ENCODE assay signal across 8 mouse cellular contexts in genomic region chr9:21322211-21322916, GRCm38 (mm10). TPM values are rescaled to one million over a fixed set of nuclear protein-coding genes. Genes with fewer than 3 reads are reported as not detected.
DNase-seq lines count a peak whose midpoint lies in the region; ATAC-seq lines count a peak whose summit lies in the region.

No protein-coding gene starts in this region.

- peak overlapping the region in 1 of 2 experiments; percentile 72; a peak in 2 of 4 replicates for H3K27ac ChIP-seq in heart, embryonic 14.5 days (replicated peaks in 1 of 2; ENCODE audit: control insufficient read depth in 1 of 2, insufficient read depth in 1 of 2, low read depth in 2 of 2, low read length in 2 of 2)
- 0 out of 2 replicates have a peak overlapping the region, but pooled peaks have one; percentile 83 for H3K27ac ChIP-seq in forebrain, embryonic 10.5 days
- peak overlapping the region; percentile 19 for H3K27ac ChIP-seq in limb, embryonic 15.5 days
- 0 out of 2 replicates have a peak overlapping the region, but pooled peaks have one; percentile 26 for H3K27ac ChIP-seq in stomach, embryonic 15.5 days

- no peaks in the 10 kb centered on the region for H3K27me3 ChIP-seq in heart, embryonic 14.5 days (ENCODE audit: control insufficient read depth, insufficient read depth, low read length)
- H3K27me3 ChIP-seq in forebrain, embryonic 10.5 days (ENCODE audit: poor library complexity, severe bottlenecking), result no peaks in the 10 kb centered on the region
- no peaks in the 10 kb centered on the region for H3K27me3 ChIP-seq in limb, embryonic 15.5 days
- H3K27me3 ChIP-seq in stomach, embryonic 15.5 days (replicated peaks), result no peaks in the 10 kb centered on the region

- no peak for ATAC-seq in heart, embryonic 14.5 days (ENCODE audit: insufficient number of reproducible peaks, insufficient read depth, low FRiP score, low read depth)
- ATAC-seq in limb, embryonic 15.5 days (ENCODE audit: insufficient number of reproducible peaks, low FRiP score, low TSS enrichment, low read depth), result no peak
- ATAC-seq in stomach, embryonic 15.5 days (ENCODE audit: insufficient read depth, low FRiP score, low read depth), result no peak

- H3K36me3 ChIP-seq in heart, embryonic 14.5 days (ENCODE audit: control insufficient read depth, insufficient read depth, low read length), result peaks cover 7% of the 10 kb centered on the region; the same call in 1 of the 2 replicates
- peaks cover 21% of the 10 kb centered on the region for H3K36me3 ChIP-seq in forebrain, embryonic 10.5 days (replicated peaks)
- peaks cover 4% of the 10 kb centered on the region; the same call in 1 of the 2 replicates for H3K36me3 ChIP-seq in limb, embryonic 15.5 days
- no peaks in the 10 kb centered on the region for H3K36me3 ChIP-seq in stomach, embryonic 15.5 days

- no peak for DNase-seq in heart, postnatal 14 days
- peak; percentile 78 for DNase-seq in CD4-positive, CD25-positive, alpha-beta regulatory T cell, adult 2 months (ENCODE audit: low read depth, low spot score)
- DNase-seq in forebrain, embryonic 10.5 days (ENCODE audit: extremely low spot score, low spot score), result no peak
- no peak for DNase-seq in layer of hippocampus, postnatal 25 days (ENCODE audit: extremely low spot score in 1 of 2, low spot score in 1 of 2)
- no peak for DNase-seq in adipocyte (ENCODE audit: low spot score)

- peak overlapping the region; percentile 81 for H3K9ac ChIP-seq in heart, embryonic 14.5 days (ENCODE audit: low read length)
- H3K9ac ChIP-seq in limb, embryonic 15.5 days, result no peak overlapping the region
- H3K9ac ChIP-seq in stomach, embryonic 15.5 days, result no peak overlapping the region

- WGBS in heart, embryonic 14.5 days, result 72% methylated on average over 19 of the region's 19 CpGs
- 87% methylated on average over 19 of the region's 19 CpGs for WGBS in forebrain, embryonic 10.5 days
- WGBS in limb, embryonic 15.5 days, result 64% methylated on average over 19 of the region's 19 CpGs
- 79% methylated on average over 19 of the region's 19 CpGs for WGBS in stomach, embryonic 15.5 days

- peak overlapping the region; percentile 95 for H3K4me2 ChIP-seq in heart, embryonic 14.5 days (ENCODE audit: low read length)
- H3K4me2 ChIP-seq in limb, embryonic 15.5 days, result peak overlapping the region; percentile 83
- peak overlapping the region; percentile 79 for H3K4me2 ChIP-seq in stomach, embryonic 15.5 days

- H3K9me3 ChIP-seq in heart, embryonic 14.5 days (ENCODE audit: control insufficient read depth, low read length), result no peaks in the 10 kb centered on the region
- H3K9me3 ChIP-seq in forebrain, embryonic 10.5 days, result no peaks in the 10 kb centered on the region
- no peaks in the 10 kb centered on the region for H3K9me3 ChIP-seq in limb, embryonic 15.5 days
- H3K9me3 ChIP-seq in stomach, embryonic 15.5 days, result no peaks in the 10 kb centered on the region

- H3K4me1 ChIP-seq in heart, embryonic 14.5 days (ENCODE audit: control insufficient read depth in 2 of 2, insufficient read depth in 2 of 2, low read length in 2 of 2), result peaks cover 9 to 19% of the 10 kb centered on the region in 2 experiments; a peak in 3 of 4 replicates
- H3K4me1 ChIP-seq in forebrain, embryonic 10.5 days, result peaks cover 26% of the 10 kb centered on the region
- peaks cover 22% of the 10 kb centered on the region for H3K4me1 ChIP-seq in limb, embryonic 15.5 days
- H3K4me1 ChIP-seq in stomach, embryonic 15.5 days, result peaks cover 10% of the 10 kb centered on the region

- intact Hi-C loops in heart, postnatal 14 days (cut with DNase I), result no loop called here

- peak overlapping the region; percentile 63 to 79; a peak in 3 of 4 replicates for H3K4me3 ChIP-seq in heart, embryonic 14.5 days (ENCODE audit: control insufficient read depth in 1 of 2, insufficient read depth in 1 of 2, low read depth in 1 of 2, low read length in 2 of 2)
- H3K4me3 ChIP-seq in forebrain, embryonic 10.5 days, result peak overlapping the region; percentile 85; the same call in 1 of the 2 replicates
- H3K4me3 ChIP-seq in limb, embryonic 15.5 days, result peak overlapping the region; percentile 71
- peak overlapping the region; percentile 66; the same call in 1 of the 2 replicates for H3K4me3 ChIP-seq in stomach, embryonic 15.5 days (replicated peaks)

RNA-seq across cellular contexts. Expression of gene Slc44a2, which starts 1.9 kb away (rescaled TPM):
- polyA plus RNA-seq in heart, embryonic 14.5 days (2014; fragmentation: Nextera tagmentation; extraction: Ambion mirVana), result 66.4 and 67.9 TPM in 2 replicates
- total RNA-seq in heart, postnatal 14 days (2021), result 100 to 1,000 TPM; 105 to 116 TPM
- 62.6 and 71.5 TPM in 2 replicates for polyA plus RNA-seq in forebrain, embryonic 10.5 days (2016; fragmentation: Nextera tagmentation; extraction: Ambion mirVana)
- 137 and 150 TPM in 2 replicates for polyA plus RNA-seq in limb, embryonic 15.5 days (2015; fragmentation: Nextera tagmentation; extraction: Ambion mirVana)
- 89.1 and 95.7 TPM in 2 replicates for polyA plus RNA-seq in stomach, embryonic 15.5 days (2015; fragmentation: Nextera tagmentation; extraction: Ambion mirVana)
- total RNA-seq in layer of hippocampus, postnatal 25 days (2021), result 10 to 100 TPM; 50.8 to 54.6 TPM

RNA-seq across cellular contexts. Expression of gene Ap1m2, which starts 10.2 kb away (rescaled TPM):
- polyA plus RNA-seq in heart, embryonic 14.5 days (2014; fragmentation: Nextera tagmentation; extraction: Ambion mirVana), result 0.30 TPM in 1 of 2 replicates, not detected in the other
- total RNA-seq in heart, postnatal 14 days (2021), result under 1 TPM in 1 of 2 experiments, not detected in 1; 0.12 TPM
- 6.3 and 8.5 TPM in 2 replicates for polyA plus RNA-seq in forebrain, embryonic 10.5 days (2016; fragmentation: Nextera tagmentation; extraction: Ambion mirVana)
- polyA plus RNA-seq in limb, embryonic 15.5 days (2015; fragmentation: Nextera tagmentation; extraction: Ambion mirVana), result 42.3 and 43.2 TPM in 2 replicates
- 67.7 and 74.2 TPM in 2 replicates for polyA plus RNA-seq in stomach, embryonic 15.5 days (2015; fragmentation: Nextera tagmentation; extraction: Ambion mirVana)
- under 1 TPM; 0.42 to 0.73 TPM for total RNA-seq in layer of hippocampus, postnatal 25 days (2021)

RNA-seq across cellular contexts. Expression of gene Cdkn2d, which starts 31.2 kb away (rescaled TPM):
- polyA plus RNA-seq in heart, embryonic 14.5 days (2014; fragmentation: Nextera tagmentation; extraction: Ambion mirVana), result 94.7 and 96.9 TPM in 2 replicates
- 10 to 100 TPM; 17.9 to 21.1 TPM for total RNA-seq in heart, postnatal 14 days (2021)
- 40.4 and 42.9 TPM in 2 replicates for polyA plus RNA-seq in forebrain, embryonic 10.5 days (2016; fragmentation: Nextera tagmentation; extraction: Ambion mirVana)
- 55.3 and 60.1 TPM in 2 replicates for polyA plus RNA-seq in limb, embryonic 15.5 days (2015; fragmentation: Nextera tagmentation; extraction: Ambion mirVana)
- polyA plus RNA-seq in stomach, embryonic 15.5 days (2015; fragmentation: Nextera tagmentation; extraction: Ambion mirVana), result 44.4 and 50.0 TPM in 2 replicates
- 10 to 100 TPM; 53.6 to 61.7 TPM for total RNA-seq in layer of hippocampus, postnatal 25 days (2021)

RNA-seq across cellular contexts. Expression of gene Kri1, which starts 34.6 kb away (rescaled TPM):
- polyA plus RNA-seq in heart, embryonic 14.5 days (2014; fragmentation: Nextera tagmentation; extraction: Ambion mirVana), result 7.6 and 12.6 TPM in 2 replicates
- 10 to 100 TPM; 17.0 to 22.6 TPM for total RNA-seq in heart, postnatal 14 days (2021)
- polyA plus RNA-seq in forebrain, embryonic 10.5 days (2016; fragmentation: Nextera tagmentation; extraction: Ambion mirVana), result 18.3 and 18.8 TPM in 2 replicates
- 13.1 and 18.4 TPM in 2 replicates for polyA plus RNA-seq in limb, embryonic 15.5 days (2015; fragmentation: Nextera tagmentation; extraction: Ambion mirVana)
- polyA plus RNA-seq in stomach, embryonic 15.5 days (2015; fragmentation: Nextera tagmentation; extraction: Ambion mirVana), result 14.4 and 14.5 TPM in 2 replicates
- total RNA-seq in layer of hippocampus, postnatal 25 days (2021), result 10 to 100 TPM; 36.4 to 48.4 TPM

RNA-seq across cellular contexts. Expression of gene Ilf3, which starts 45.3 kb away (rescaled TPM):
- 103 and 109 TPM in 2 replicates for polyA plus RNA-seq in heart, embryonic 14.5 days (2014; fragmentation: Nextera tagmentation; extraction: Ambion mirVana)
- 10 to 100 TPM; 30.6 to 31.3 TPM for total RNA-seq in heart, postnatal 14 days (2021)
- polyA plus RNA-seq in forebrain, embryonic 10.5 days (2016; fragmentation: Nextera tagmentation; extraction: Ambion mirVana), result 328 and 336 TPM in 2 replicates
- 169 and 174 TPM in 2 replicates for polyA plus RNA-seq in limb, embryonic 15.5 days (2015; fragmentation: Nextera tagmentation; extraction: Ambion mirVana)
- polyA plus RNA-seq in stomach, embryonic 15.5 days (2015; fragmentation: Nextera tagmentation; extraction: Ambion mirVana), result 150 and 154 TPM in 2 replicates
- 10 to 100 TPM; 85.6 to 92.6 TPM for total RNA-seq in layer of hippocampus, postnatal 25 days (2021)
